Mouse (Mus musculus) liver, embryonic 14.5 days (tissue): ENCODE results near the gene Vcl. TPM values are rescaled to one million over a fixed set of nuclear protein-coding genes. Genes with fewer than 3 reads are reported as not detected.

ENCODE experiments used
- ATAC-seq: fragments of 200-750 bp; cut with Nextera tagmentation; 2 replicates; pipeline ENCODE4 v1.8.0; 2017; ENCODE audit warnings: moderate number of reproducible peaks, mild to moderate bottlenecking, moderate library complexity; ENCODE audit not compliant: insufficient read depth
- DNase-seq, 3 experiments: peaks; one replicate each; pipeline ENCODE4 v3.0.0-alpha.2; 2012 to 2013; ENCODE audit warnings: low read depth in 3 of 3, low spot score in 3 of 3
- H3K27ac ChIP-seq: fragments of 300-500 bp; sonication (generic); 2 replicates; pipeline ENCODE4 v1.5.1; 2014; ENCODE audit warnings: moderate library complexity, mild to moderate bottlenecking, control low read depth, inconsistent platforms
- H3K27me3 ChIP-seq: fragments of 300-500 bp; sonication (generic); 2 replicates; pipeline ENCODE4 v1.6.1; 2014; ENCODE audit warnings: mild to moderate bottlenecking, low read length, moderate library complexity; ENCODE audit not compliant: control insufficient read depth, insufficient read depth
- H3K36me3 ChIP-seq: fragments of 300-500 bp; sonication (generic); replicated peaks from 2 replicates; pipeline ENCODE4 v1.6.1; 2014; ENCODE audit warnings: low read depth; ENCODE audit not compliant: control insufficient read depth, insufficient read depth
- H3K4me1 ChIP-seq, 2 experiments: fragments of 200-500 bp in 1 of 2; fragments of 300-500 bp in 1 of 2; sonication (generic) in 1 of 2; replicated peaks; 2 replicates each; pipeline ENCODE4 v1.6.1; 2012 to 2014; ENCODE audit warnings: antibody characterized with exemption in 1 of 2, inconsistent platforms in 1 of 2, low read length in 1 of 2; ENCODE audit not compliant: control insufficient read depth in 2 of 2, insufficient read depth in 2 of 2
- H3K4me2 ChIP-seq: fragments of 300-500 bp; sonication (generic); 2 replicates; pipeline ENCODE4 v1.6.1; 2014; ENCODE audit warnings: low read depth, mild to moderate bottlenecking, control low read depth, moderate library complexity
- H3K4me3 ChIP-seq, 2 experiments: fragments of 200-500 bp in 1 of 2; fragments of 300-500 bp in 1 of 2; sonication (generic) in 1 of 2; 2 replicates each; pipeline ENCODE4 v1.5.1; 2012 to 2014; ENCODE audit warnings: low read depth in 2 of 2, low read length in 2 of 2, mild to moderate bottlenecking in 2 of 2, control low read depth in 1 of 2, inconsistent platforms in 1 of 2, moderate library complexity in 1 of 2; ENCODE audit not compliant: insufficient read depth in 1 of 2
- H3K9ac ChIP-seq: fragments of 300-500 bp; sonication (generic); replicated peaks from 2 replicates; pipeline ENCODE4 v1.6.1; 2014; ENCODE audit warnings: mild to moderate bottlenecking, control low read depth, moderate library complexity
- H3K9me3 ChIP-seq: fragments of 300-500 bp; sonication (generic); 2 replicates; pipeline ENCODE4 v1.6.1; 2016; ENCODE audit warnings: low read length, mixed read lengths; ENCODE audit not compliant: control insufficient read depth
- CTCF ChIP-seq: IDR thresholded peaks from 2 replicates; pipeline ENCODE4 v1.5.1; 2016; ENCODE audit warnings: antibody characterized with exemption, low read depth, control low read depth
- EP300 ChIP-seq: IDR thresholded peaks from 2 replicates; pipeline ENCODE4 v1.6.1; 2016; ENCODE audit warnings: antibody characterized with exemption, low read depth
- WGBS: fragments of 180-500 bp; shearing (Covaris S2); extraction: QIAGEN DNeasy Blood & Tissue Kit; methylation state at CpG from one replicate; pipeline ENCODE4 v1.1.7; 2014; ENCODE audit not compliant: insufficient replicate concordance; 5-methylcytosine and 5-hydroxymethylcytosine counted together
- polyA plus RNA-seq, 2 experiments: library from polyadenylated mRNA; depleted of rRNA in 1 of 2; stranded (reverse) in 1 of 2; unstranded in 1 of 2; fragments of >200 nt; fragmentation: Nextera tagmentation in 1 of 2; extraction: Ambion mirVana in 1 of 2; gene quantifications; 2 replicates each; pipeline versions ENCODE4 v1.2.1 to v1.2.3; 2012 to 2014

Gene Vcl
- polyA plus RNA-seq, 2 experiments, result 16.5 to 17.1 TPM

DNA sequence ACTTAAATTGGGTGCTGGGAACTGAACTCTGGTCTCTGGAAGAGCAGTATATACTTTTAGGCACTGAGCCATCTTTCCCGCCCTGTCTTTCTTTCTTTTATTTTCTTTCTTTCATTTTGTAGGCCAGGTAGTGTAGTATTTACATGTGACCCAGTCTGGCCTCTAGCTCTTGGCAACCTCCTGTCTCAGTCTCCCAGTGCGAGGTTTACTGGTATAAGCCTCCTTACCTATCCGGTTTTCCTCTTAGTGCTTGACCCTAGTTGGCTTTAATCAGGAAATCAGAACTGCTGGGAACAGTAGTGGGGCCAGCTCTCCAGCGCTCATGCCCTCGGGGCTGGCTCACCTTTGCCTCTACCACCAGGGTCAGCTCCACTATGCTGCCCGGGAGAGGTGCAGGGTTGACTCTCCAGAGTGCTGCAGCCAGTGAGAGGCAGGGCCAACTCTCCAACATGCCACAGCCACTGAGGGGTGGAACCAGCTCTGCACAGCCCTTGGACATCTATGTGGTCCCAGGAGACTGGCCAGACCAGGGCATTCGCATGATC, 41.6 kb upstream of the Vcl start:
- DNase-seq, result no peak
- H3K27ac ChIP-seq, result no peak overlapping the region
- WGBS, result 81% methylated on average over 7 of the region's 7 CpGs

DNA sequence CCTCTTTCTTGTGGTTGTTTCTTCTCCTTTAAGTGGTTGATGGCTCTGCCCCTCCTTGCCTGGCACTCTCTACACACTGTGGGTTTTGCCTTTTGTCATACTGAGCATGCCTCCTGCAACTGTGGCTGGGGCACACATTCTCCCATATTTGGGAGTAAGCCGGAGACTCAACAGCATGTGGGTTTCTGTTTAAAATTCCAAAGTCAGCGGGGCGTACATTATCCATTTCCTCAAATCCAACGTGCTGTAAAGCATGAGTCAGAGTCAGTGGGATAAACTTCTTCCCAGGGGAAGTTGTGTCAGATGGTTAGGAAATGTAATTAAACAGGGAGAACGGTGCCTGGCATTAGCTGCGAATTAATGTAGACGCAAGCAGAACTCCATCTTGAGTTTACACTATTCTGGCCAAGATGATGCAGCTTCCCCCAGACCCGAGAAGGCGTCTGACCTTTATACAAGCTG, 37.2 kb upstream of the Vcl start:
- Histone ChIP-seq H3K27me3 (no peaks in the 10 kb centered on the region; the same call in 1 of the 2 replicates), H3K36me3 (no peaks in the 10 kb centered on the region), H3K27ac (no peak overlapping the region), H3K4me2 (no peak overlapping the region), H3K9ac (no peak overlapping the region), H3K4me3 (no peak overlapping the region), H3K4me1 (peaks cover 0 to 14% of the 10 kb centered on the region in 2 experiments; a peak in 2 of 4 replicates), H3K9me3 (no peaks in the 10 kb centered on the region)
- 39% methylated on average over 9 of the region's 9 CpGs for WGBS
- TF ChIP-seq CTCF (no peak), EP300 (no peak)
- ATAC-seq (no peak), DNase-seq (no peak)

More for the DNA sequence above, 41.6 kb upstream of the Vcl start:
- no peak overlapping the region for H3K4me3 ChIP-seq
- peaks cover 17 to 27% of the 10 kb centered on the region in 2 experiments for H3K4me1 ChIP-seq
- H3K9ac ChIP-seq, result no peak overlapping the region
- TF ChIP-seq EP300 (no peak), CTCF (no peak)
- no peaks in the 10 kb centered on the region for H3K9me3 ChIP-seq
- ATAC-seq, result no peak
- no peaks in the 10 kb centered on the region; the same call in 1 of the 2 replicates for H3K27me3 ChIP-seq
- H3K4me2 ChIP-seq, result no peak overlapping the region
- H3K36me3 ChIP-seq, result no peaks in the 10 kb centered on the region

DNA sequence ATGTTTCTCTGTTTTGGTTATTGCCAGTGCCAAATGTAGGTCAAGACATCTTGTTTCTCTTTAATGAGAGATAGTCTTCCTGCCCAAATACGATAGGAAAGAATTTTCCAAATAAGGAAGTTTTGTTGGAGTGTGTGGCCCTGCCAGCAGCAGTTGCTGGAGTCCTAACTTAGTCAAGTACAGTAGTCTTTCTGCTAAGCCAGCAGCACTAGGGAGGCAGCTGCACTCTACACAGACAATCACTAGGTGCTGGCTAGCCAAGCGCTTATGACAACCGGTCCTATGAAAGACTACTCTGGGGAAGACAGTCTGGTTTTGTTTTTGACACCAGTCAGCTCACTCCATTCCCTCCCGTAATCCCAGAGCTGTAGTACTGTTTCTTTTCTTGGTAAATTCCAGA, 35.4 kb upstream of the Vcl start:
- no peaks in the 10 kb centered on the region for H3K36me3 ChIP-seq
- TF ChIP-seq CTCF (no peak), EP300 (no peak)
- H3K9me3 ChIP-seq, result no peaks in the 10 kb centered on the region
- no peaks in the 10 kb centered on the region; the same call in 1 of the 2 replicates for H3K27me3 ChIP-seq
- no peak overlapping the region for H3K4me2 ChIP-seq
- no peak overlapping the region for H3K27ac ChIP-seq
- ATAC-seq, result no peak
- WGBS, result 42% methylated on average over 4 of the region's 4 CpGs
- no peak overlapping the region for H3K9ac ChIP-seq
- no peak for DNase-seq
- peaks cover 0 to 14% of the 10 kb centered on the region in 2 experiments; a peak in 2 of 4 replicates for H3K4me1 ChIP-seq
- H3K4me3 ChIP-seq, result no peak overlapping the region

DNA sequence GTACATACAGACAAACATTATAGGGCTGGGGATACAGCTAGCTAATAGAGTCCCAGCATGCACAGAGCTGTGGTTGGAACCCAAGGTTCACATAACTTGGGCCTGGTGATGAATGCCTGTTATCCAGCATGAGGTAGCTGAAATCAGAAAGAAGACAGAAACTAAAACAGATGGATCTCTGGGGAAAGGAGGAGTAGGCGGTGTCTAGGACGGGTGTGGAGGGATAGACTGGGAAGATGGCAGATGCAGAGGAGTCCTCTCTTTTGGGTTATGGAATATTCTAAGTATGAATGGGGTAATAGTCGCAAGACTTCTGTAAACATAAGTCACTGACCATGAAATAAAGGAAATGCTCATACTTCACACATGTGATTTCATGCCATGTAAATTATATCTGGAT, 27.9 kb upstream of the Vcl start:
- Histone ChIP-seq H3K9me3 (no peaks in the 10 kb centered on the region), H3K9ac (no peak overlapping the region), H3K27me3 (no peaks in the 10 kb centered on the region), H3K36me3 (no peaks in the 10 kb centered on the region), H3K4me2 (no peak overlapping the region), H3K4me3 (no peak overlapping the region), H3K27ac (no peak overlapping the region), H3K4me1 (no peaks in the 10 kb centered on the region)
- no peak for DNase-seq
- no peak for TF ChIP-seq EP300
- ATAC-seq, result no peak
- WGBS, result 81% methylated on average over 3 of the region's 3 CpGs

DNA sequence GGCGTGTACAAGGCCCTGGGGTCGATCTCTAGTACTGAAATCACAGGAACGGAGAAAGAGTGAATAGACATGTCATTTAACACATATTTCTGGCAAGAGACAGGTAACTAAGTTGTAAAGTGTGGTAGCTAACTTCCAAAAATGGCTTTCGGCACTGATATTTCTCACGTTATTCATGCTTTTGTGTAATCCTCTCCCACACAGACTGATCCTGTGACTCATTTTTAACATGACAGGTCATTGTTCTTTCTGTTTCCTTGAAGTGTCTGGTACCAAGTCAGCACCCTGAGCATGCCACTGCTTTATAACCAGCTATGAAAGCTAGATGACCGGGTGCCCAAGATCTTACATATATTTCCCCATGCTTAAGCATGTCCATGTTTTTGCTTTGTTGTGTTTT, 26.1 kb upstream of the Vcl start:
- no peak overlapping the region for H3K4me2 ChIP-seq
- H3K27me3 ChIP-seq, result no peaks in the 10 kb centered on the region
- no peak overlapping the region for H3K27ac ChIP-seq
- ATAC-seq (no peak), DNase-seq (no peak)
- H3K36me3 ChIP-seq, result no peaks in the 10 kb centered on the region
- 80% methylated on average over 6 of the region's 6 CpGs for WGBS
- H3K9me3 ChIP-seq, result no peaks in the 10 kb centered on the region
- no peak overlapping the region for H3K4me3 ChIP-seq
- H3K9ac ChIP-seq, result no peak overlapping the region
- H3K4me1 ChIP-seq, result no peaks in the 10 kb centered on the region
- TF ChIP-seq CTCF (no peak), EP300 (no peak)
